Mouse (Mus musculus) intestine, postnatal 0 days (tissue): Measurements from ENCODE around the gene Fbrsl1. TPM values are rescaled to one million over a fixed set of nuclear protein-coding genes. Genes with fewer than 3 reads are reported as not detected.

ENCODE experiments used
- ATAC-seq: fragments of 200-750 bp; cut with Nextera tagmentation; 2 replicates; pipeline ENCODE4 v1.8.0; 2017; ENCODE audit warnings: mild to moderate bottlenecking, moderate TSS enrichment, moderate library complexity
- H3K27ac ChIP-seq: fragments of 300-500 bp; sonication (generic); 2 replicates; pipeline ENCODE4 v1.5.1; 2014; ENCODE audit warnings: mild to moderate bottlenecking, low read depth, low read length, moderate library complexity
- H3K27me3 ChIP-seq: fragments of 300-500 bp; sonication (generic); replicated peaks from 2 replicates; pipeline ENCODE4 v1.6.1; 2014; ENCODE audit warnings: low read length, mixed read lengths; ENCODE audit not compliant: control insufficient read depth, insufficient read depth
- H3K36me3 ChIP-seq: fragments of 300-500 bp; sonication (generic); 2 replicates; pipeline ENCODE4 v1.6.1; 2014; ENCODE audit warnings: mild to moderate bottlenecking, moderate library complexity; ENCODE audit not compliant: control insufficient read depth, insufficient read depth
- H3K4me1 ChIP-seq: fragments of 300-500 bp; sonication (generic); replicated peaks from 2 replicates; pipeline ENCODE4 v1.6.1; 2014; ENCODE audit warnings: antibody characterized with exemption, low read length, mixed read lengths; ENCODE audit not compliant: control insufficient read depth, insufficient read depth
- H3K4me2 ChIP-seq: fragments of 300-500 bp; sonication (generic); replicated peaks from 2 replicates; pipeline ENCODE4 v1.6.1; 2014; ENCODE audit warnings: low read depth, mild to moderate bottlenecking, moderate library complexity
- H3K4me3 ChIP-seq: fragments of 300-500 bp; sonication (generic); 2 replicates; pipeline ENCODE4 v1.5.1; 2014; ENCODE audit warnings: low read depth, low read length
- H3K9ac ChIP-seq: fragments of 300-500 bp; sonication (generic); 2 replicates; pipeline ENCODE4 v1.6.1; 2014; ENCODE audit warnings: mild to moderate bottlenecking, low read depth, low read length
- H3K9me3 ChIP-seq: fragments of 300-500 bp; sonication (generic); 2 replicates; pipeline ENCODE4 v1.6.1; 2016; ENCODE audit warnings: mixed run types; ENCODE audit not compliant: control insufficient read depth
- CTCF ChIP-seq: sonication (generic); IDR thresholded peaks from 2 replicates; pipeline ENCODE4 v1.5.1; 2016; ENCODE audit warnings: low read depth, mild to moderate bottlenecking, control low read depth, antibody characterized with exemption, moderate library complexity
- WGBS: fragments of 180-500 bp; shearing (Covaris S2); extraction: QIAGEN DNeasy Blood & Tissue Kit; methylation state at CpG from one replicate; pipeline ENCODE4 v1.1.7; 2014; 5-methylcytosine and 5-hydroxymethylcytosine counted together
- polyA plus RNA-seq: library from polyadenylated mRNA; unstranded; fragments of >200 nt; fragmentation: Nextera tagmentation; extraction: Ambion mirVana; gene quantifications from 2 replicates; pipeline ENCODE4 v1.2.1, GENCODE M21; 2015

Gene Fbrsl1
- polyA plus RNA-seq, 1 experiment from 2014 or later = 8.2 TPM

DNA sequence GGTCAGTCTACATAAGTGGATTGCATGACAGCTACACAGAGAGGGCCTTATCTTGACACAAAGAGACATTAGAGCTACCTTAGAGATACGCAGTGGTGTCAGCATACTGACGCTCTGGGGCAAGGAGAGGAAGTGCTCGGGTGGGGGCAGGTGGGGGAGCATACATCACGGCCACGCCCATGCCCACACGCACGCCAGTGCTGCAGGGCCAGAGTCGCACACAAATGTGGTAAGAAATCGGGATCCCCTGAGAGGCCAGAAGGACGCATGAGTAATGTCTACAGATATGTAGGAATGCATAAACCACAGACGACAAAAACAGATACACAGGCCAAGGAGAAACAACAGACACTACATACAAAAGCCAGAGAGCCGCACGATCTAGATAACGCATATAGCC is 35.3 kb downstream of the Fbrsl1 start:
- ATAC-seq = no peak
- WGBS = 84% methylated on average over 14 of the region's 14 CpGs

DNA sequence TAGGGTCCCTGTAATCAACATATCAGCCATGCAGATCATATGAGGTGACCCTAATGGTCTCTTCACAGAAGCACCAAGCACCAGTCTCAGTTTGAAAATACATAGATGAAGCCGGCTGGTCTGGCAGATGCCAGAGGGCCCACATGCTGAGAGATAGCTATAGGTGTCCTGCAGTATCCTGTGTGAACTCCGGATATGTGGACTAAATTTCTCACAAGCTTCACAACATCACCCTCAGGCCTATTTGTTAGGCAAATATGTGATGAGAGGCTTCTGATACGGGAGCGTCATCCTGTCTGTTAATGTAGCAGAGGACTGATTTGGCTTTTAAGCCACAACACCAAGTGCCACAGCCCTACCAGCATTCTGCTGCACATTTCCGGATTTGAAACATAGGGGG is 37.9 kb downstream of the Fbrsl1 start:
- Histone ChIP-seq H3K4me2 (no peak overlapping the region), H3K9me3 (no peaks in the 10 kb centered on the region), H3K27ac (no peak overlapping the region), H3K9ac (no peak overlapping the region), H3K27me3 (no peaks in the 10 kb centered on the region), H3K36me3 (peaks cover 28% of the 10 kb centered on the region; the same call in 1 of the 2 replicates), H3K4me3 (no peak overlapping the region), H3K4me1 (no peaks in the 10 kb centered on the region)
- no peak for ATAC-seq
- WGBS = 78% methylated on average over 5 of the region's 5 CpGs
- no peak for TF ChIP-seq CTCF

More for the DNA sequence above, 35.3 kb downstream of the Fbrsl1 start:
- TF ChIP-seq CTCF = no peak
- Histone ChIP-seq H3K36me3 (peaks cover 33% of the 10 kb centered on the region; the same call in 1 of the 2 replicates), H3K27ac (no peak overlapping the region), H3K27me3 (no peaks in the 10 kb centered on the region), H3K4me1 (no peaks in the 10 kb centered on the region), H3K9me3 (no peaks in the 10 kb centered on the region), H3K4me2 (no peak overlapping the region), H3K4me3 (no peak overlapping the region), H3K9ac (no peak overlapping the region)

DNA sequence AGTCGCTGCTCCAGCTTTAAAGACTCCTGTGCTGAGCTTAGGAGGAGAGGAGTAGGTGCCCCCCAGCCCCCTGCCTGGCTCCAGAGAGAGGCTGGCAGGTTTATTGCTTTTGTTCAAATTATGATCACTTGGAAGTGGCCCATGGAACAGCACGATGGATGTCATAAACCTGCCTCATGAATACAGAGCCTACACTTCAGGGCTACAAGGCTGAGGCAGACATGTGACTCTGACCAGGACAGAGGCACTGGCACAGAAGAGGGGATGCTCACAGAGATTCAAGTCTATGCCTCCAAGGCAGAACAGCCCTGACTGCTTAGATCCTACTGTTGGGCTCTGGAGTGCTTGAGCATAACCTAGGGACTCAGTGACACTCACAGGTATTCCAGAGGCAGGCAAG is 39.3 kb downstream of the Fbrsl1 start:
- Histone ChIP-seq H3K27me3 (no peaks in the 10 kb centered on the region), H3K4me3 (no peak overlapping the region), H3K27ac (no peak overlapping the region), H3K36me3 (peaks cover 26% of the 10 kb centered on the region; the same call in 1 of the 2 replicates), H3K9me3 (no peaks in the 10 kb centered on the region), H3K4me2 (no peak overlapping the region), H3K4me1 (no peaks in the 10 kb centered on the region), H3K9ac (no peak overlapping the region)
- TF ChIP-seq CTCF = no peak
- WGBS = 50% methylated on average over 2 of the region's 2 CpGs
- no peak for ATAC-seq

DNA sequence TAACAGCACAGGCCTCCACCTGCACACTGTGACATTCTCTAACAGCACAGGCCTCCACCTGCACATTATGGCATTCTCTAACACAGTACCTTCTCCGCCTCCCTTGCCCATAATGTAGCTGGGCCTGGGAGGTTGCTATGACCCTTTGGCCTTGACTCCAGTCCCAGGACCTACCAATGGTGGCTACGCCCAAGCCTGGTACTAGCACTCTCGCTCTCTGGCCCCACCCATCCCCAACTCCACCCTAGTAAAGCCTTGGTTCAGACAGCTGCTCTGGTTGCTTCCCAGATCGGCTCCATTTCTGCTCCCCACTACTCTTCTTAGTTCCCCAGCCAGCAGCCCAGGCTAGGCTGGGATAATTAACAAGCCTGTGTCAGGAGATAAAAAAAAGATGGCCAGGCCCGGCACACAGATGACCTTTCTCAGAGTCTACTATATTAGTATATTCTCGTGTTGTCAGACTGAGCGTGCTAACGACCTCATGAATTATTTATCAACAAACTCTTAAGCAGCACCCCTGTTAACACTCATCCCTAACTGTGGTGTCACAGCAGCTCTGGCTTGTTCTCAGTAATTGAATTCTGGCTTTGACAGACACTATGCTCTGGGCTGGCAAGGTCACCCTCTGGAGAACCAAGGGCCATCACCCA is 42.1 kb downstream of the Fbrsl1 start:
- Histone ChIP-seq H3K4me3 (no peak overlapping the region), H3K4me2 (no peak overlapping the region), H3K4me1 (no peaks in the 10 kb centered on the region), H3K27ac (no peak overlapping the region), H3K36me3 (peaks cover 15% of the 10 kb centered on the region; the same call in 1 of the 2 replicates), H3K9ac (no peak overlapping the region), H3K27me3 (no peaks in the 10 kb centered on the region), H3K9me3 (no peaks in the 10 kb centered on the region)
- 48% methylated on average over 8 of the region's 8 CpGs for WGBS
- no peak for TF ChIP-seq CTCF
- no peak for ATAC-seq

DNA sequence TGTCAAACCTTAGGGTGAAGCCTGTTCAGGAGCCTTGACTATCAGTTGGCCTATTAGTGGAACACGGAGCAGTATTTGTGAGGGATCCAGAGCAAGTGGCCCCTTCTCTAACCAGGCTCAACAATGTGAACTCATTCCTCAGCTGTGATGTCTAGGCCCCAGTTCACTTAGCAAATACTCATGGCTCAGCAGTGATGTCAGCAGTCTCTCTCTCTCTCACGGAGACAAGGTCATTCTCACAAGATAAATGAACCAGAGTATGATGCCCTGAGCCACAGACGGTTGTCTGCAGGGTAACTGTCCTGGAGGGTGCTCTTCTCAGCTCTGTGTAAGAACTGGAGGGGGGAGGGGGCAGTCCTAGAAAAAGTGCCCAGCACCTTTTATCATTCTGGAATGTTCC is 44.4 kb downstream of the Fbrsl1 start:
- H3K4me3 ChIP-seq = no peak overlapping the region
- peaks cover 9% of the 10 kb centered on the region; the same call in 1 of the 2 replicates for H3K36me3 ChIP-seq
- H3K27ac ChIP-seq = no peak overlapping the region
- no peaks in the 10 kb centered on the region for H3K27me3 ChIP-seq
- TF ChIP-seq CTCF = no peak
- H3K4me1 ChIP-seq = no peaks in the 10 kb centered on the region
- 37% methylated on average over 3 of the region's 3 CpGs for WGBS
- H3K9me3 ChIP-seq = no peaks in the 10 kb centered on the region
- H3K9ac ChIP-seq = no peak overlapping the region
- ATAC-seq = no peak
- H3K4me2 ChIP-seq = no peak overlapping the region

DNA sequence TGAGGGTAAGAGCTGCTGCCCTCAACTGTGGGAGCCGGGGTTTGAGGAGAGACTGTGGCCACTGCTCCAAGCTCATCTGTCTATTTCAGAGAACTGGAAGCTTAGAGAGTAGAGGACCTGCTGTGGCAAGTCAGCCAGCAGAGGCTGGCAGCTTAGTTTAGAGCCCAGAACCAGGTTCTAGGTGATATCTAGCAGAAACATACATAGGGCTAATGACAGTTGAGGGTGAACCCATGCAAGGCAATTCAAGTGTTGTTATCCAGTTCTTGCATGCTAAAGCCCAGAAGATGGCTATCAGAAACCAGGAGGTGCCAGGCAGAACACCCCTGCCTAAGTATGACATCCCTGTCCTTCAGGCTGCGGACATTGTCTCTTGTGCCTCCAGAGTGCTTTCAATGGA is 45.7 kb downstream of the Fbrsl1 start:
- Histone ChIP-seq H3K4me1 (no peaks in the 10 kb centered on the region), H3K9ac (no peak overlapping the region), H3K27me3 (no peaks in the 10 kb centered on the region), H3K4me3 (no peak overlapping the region), H3K36me3 (no peaks in the 10 kb centered on the region; the same call in 1 of the 2 replicates), H3K4me2 (no peak overlapping the region), H3K9me3 (no peaks in the 10 kb centered on the region), H3K27ac (no peak overlapping the region)
- 90% methylated on average over 2 of the region's 2 CpGs for WGBS
- no peak for TF ChIP-seq CTCF
- ATAC-seq = no peak
